Mouse (Mus musculus) G1E (cell line): ENCODE measurements around the gene Klc1. TPM values are rescaled to one million over a fixed set of nuclear protein-coding genes. Genes with fewer than 3 reads are reported as not detected.

Source experiments
- ATAC-seq: 2 replicates; pipeline ENCODE4 v1.8.0; 2016; ENCODE audit warnings: mild to moderate bottlenecking; ENCODE audit not compliant: insufficient number of reproducible peaks, poor library complexity, low FRiP score, severe bottlenecking; ENCODE audit errors: extremely low read depth
- DNase-seq: peaks from one replicate; pipeline ENCODE4 v3.0.0; 2012; ENCODE audit warnings: low spot score
- H3K27me3 ChIP-seq: 2 replicates; pipeline ENCODE4 v1.6.1; 2012; ENCODE audit warnings: mild to moderate bottlenecking, low read length, inconsistent platforms; ENCODE audit not compliant: insufficient read depth
- H3K36me3 ChIP-seq: replicated peaks from 2 replicates; pipeline ENCODE3; 2012; ENCODE audit warnings: mild to moderate bottlenecking, inconsistent platforms
- H3K4me1 ChIP-seq: 2 replicates; pipeline ENCODE4 v1.6.1; 2012; ENCODE audit warnings: low read depth, low read length, inconsistent platforms, mixed read lengths; ENCODE audit not compliant: insufficient read depth
- H3K4me3 ChIP-seq: 2 replicates; pipeline ENCODE4 v1.5.1; 2012; ENCODE audit warnings: low read depth, mild to moderate bottlenecking, inconsistent platforms, low read length, moderate library complexity, mixed read lengths
- H3K9me3 ChIP-seq: replicated peaks from 2 replicates; pipeline ENCODE4 v1.6.1; 2012; ENCODE audit warnings: inconsistent platforms
- CTCF ChIP-seq: IDR thresholded peaks from 2 replicates; pipeline ENCODE4 v1.5.1; 2012; ENCODE audit warnings: low read depth, low read length, inconsistent platforms, mixed read lengths
- GATA1 ChIP-seq: IDR thresholded peaks from 2 replicates; pipeline ENCODE4 v1.6.1; 2012; ENCODE audit warnings: borderline replicate concordance, low read length, inconsistent platforms, mixed read lengths
- GATA2 ChIP-seq: IDR thresholded peaks from 2 replicates; pipeline ENCODE4 v1.6.1; 2012; ENCODE audit warnings: low read depth, low read length, inconsistent platforms, borderline replicate concordance
- POLR2AphosphoS5 ChIP-seq: IDR thresholded peaks from 2 replicates; pipeline ENCODE4 v1.6.1; 2012; ENCODE audit warnings: low read depth, low read length, inconsistent platforms; ENCODE audit not compliant: insufficient replicate concordance
- TAL1 ChIP-seq: conservative IDR thresholded peaks from 2 replicates; pipeline ENCODE4 v1.6.1; 2012; ENCODE audit warnings: low read depth, low read length, inconsistent platforms, mixed read lengths
- polyA plus RNA-seq: library from polyadenylated mRNA; stranded (reverse); fragments of >175 nt; gene quantifications from 2 replicates; pipeline ENCODE4 v1.2.3, GENCODE M21; 2012
- total RNA-seq, 2 experiments: library from RNA; stranded (forward) in 1 of 2; stranded (reverse) in 1 of 2; fragments of 200-1000 nt in 1 of 2; fragments of >200 nt in 1 of 2; fragmentation: Nextera tagmentation in 1 of 2; gene quantifications; 2 replicates each; pipeline ENCODE4 v1.2.3; 2014 to 2017

Gene Klc1
- total and polyA plus RNA-seq, 3 experiments = 57.2 to 68.2 (median 65.0) TPM

- Histone ChIP-seq H3K4me3 (no peak overlapping the region), H3K27me3 (peaks cover 14% of the 10 kb centered on the region), H3K9me3 (no peaks in the 10 kb centered on the region), H3K36me3 (peaks cover 5% of the 10 kb centered on the region), H3K4me1 (peaks cover 24% of the 10 kb centered on the region)
- ATAC-seq (no peak), DNase-seq (no peak)
- TF ChIP-seq TAL1 = no peak
Observed at GRCm38 (mm10) chr12:111750739-111751138, 7.9 kb upstream of the Klc1 start.

GRCm38 (mm10) chr12:111752491-111752890 is 6.2 kb upstream of the Klc1 start:
- no peak overlapping the region for H3K4me3 ChIP-seq
- peaks cover 19% of the 10 kb centered on the region for H3K4me1 ChIP-seq
- TF ChIP-seq GATA1 (no peak), POLR2AphosphoS5 (no peak), GATA2 (no peak), TAL1 (no peak), CTCF (no peak)
- peaks cover 5% of the 10 kb centered on the region for H3K36me3 ChIP-seq
- ATAC-seq (no peak), DNase-seq (no peak)
- H3K27me3 ChIP-seq = peaks cover 23% of the 10 kb centered on the region
- H3K9me3 ChIP-seq = no peaks in the 10 kb centered on the region

GRCm38 (mm10) chr12:111753347-111753746 is 5.3 kb upstream of the Klc1 start:
- ATAC-seq (no peak), DNase-seq (no peak)
- no peak for TF ChIP-seq GATA2
- TF ChIP-seq TAL1 = no peak
- TF ChIP-seq POLR2AphosphoS5 = no peak
- TF ChIP-seq GATA1 = no peak
- TF ChIP-seq CTCF = no peak

GRCm38 (mm10) chr12:111754710-111755109 is 3.9 kb upstream of the Klc1 start:
- peaks cover 23% of the 10 kb centered on the region for H3K27me3 ChIP-seq
- TF ChIP-seq CTCF (no peak), GATA1 (no peak), TAL1 (no peak), POLR2AphosphoS5 (no peak), GATA2 (no peak)
- H3K36me3 ChIP-seq = peaks cover 5% of the 10 kb centered on the region
- ATAC-seq = no peak
- no peaks in the 10 kb centered on the region for H3K9me3 ChIP-seq
- no peak for DNase-seq
- peaks cover 39% of the 10 kb centered on the region for H3K4me1 ChIP-seq
- no peak overlapping the region for H3K4me3 ChIP-seq

More at GRCm38 (mm10) chr12:111753347-111753746, 5.3 kb upstream of the Klc1 start:
- Histone ChIP-seq H3K27me3 (peaks cover 23% of the 10 kb centered on the region), H3K9me3 (no peaks in the 10 kb centered on the region), H3K36me3 (peaks cover 5% of the 10 kb centered on the region), H3K4me3 (no peak overlapping the region), H3K4me1 (peaks cover 27% of the 10 kb centered on the region)

GRCm38 (mm10) chr12:111755231-111755630 is 3.4 kb upstream of the Klc1 start:
- peaks cover 4% of the 10 kb centered on the region for H3K36me3 ChIP-seq
- DNase-seq (no peak), ATAC-seq (no peak)
- no peak for TF ChIP-seq CTCF
- TF ChIP-seq GATA1 = no peak
- no peak for TF ChIP-seq GATA2
- no peak for TF ChIP-seq TAL1
- H3K9me3 ChIP-seq = no peaks in the 10 kb centered on the region
- H3K27me3 ChIP-seq = peaks cover 23% of the 10 kb centered on the region
- H3K4me3 ChIP-seq = no peak overlapping the region
- peaks cover 44% of the 10 kb centered on the region for H3K4me1 ChIP-seq

GRCm38 (mm10) chr12:111756082-111756697 is 2.5 kb upstream of the Klc1 start:
- Histone ChIP-seq H3K36me3 (peaks cover 5% of the 10 kb centered on the region), H3K27me3 (peaks cover 23% of the 10 kb centered on the region), H3K4me3 (no peak overlapping the region), H3K4me1 (peaks cover 50% of the 10 kb centered on the region), H3K9me3 (no peaks in the 10 kb centered on the region)
- TF ChIP-seq GATA2 (no peak), POLR2AphosphoS5 (no peak), TAL1 (no peak), CTCF (no peak), GATA1 (no peak)
- no peak for ATAC-seq
- DNase-seq = no peak
